Comparison of ENCODE assay signal across 9 mouse cellular contexts in genomic region chr2:90566773-90567528, GRCm38 (mm10). TPM values are rescaled to one million over a fixed set of nuclear protein-coding genes. Genes with fewer than 3 reads are reported as not detected.
DNase-seq lines count a peak whose midpoint lies in the region; ATAC-seq lines count a peak whose summit lies in the region.
"Had no signal": no experiment of that assay in that cellular context is flagged by ENCODE, and none has a peak within 500 bp of the region (broad histone marks: within the 10 kb centered on the region; RNA-seq: fewer than 3 reads in every experiment).

No protein-coding gene starts in this region.

- WGBS in hindbrain, embryonic 16.5 days: 77% methylated on average over 8 of the region's 8 CpGs

- H3K9ac ChIP-seq in hindbrain, embryonic 16.5 days (ENCODE audit: low read depth, low read length): no peak overlapping the region

- intact Hi-C loops in heart, postnatal 10 days (cut with DNase I): no loop called here

- peak; percentile 31 to 49 for DNase-seq in heart, postnatal 10 days
- no peak for DNase-seq in heart, adult 8-10 months (ENCODE audit: low spot score)
- peak; percentile 46 for DNase-seq in MEL-GATA-1-ER (ENCODE audit: extremely low read depth, low read depth)
- peak; percentile 82 for DNase-seq in cerebellum, adult 9-11 months
- peak; percentile 77 for DNase-seq in kidney, postnatal 14 days
- DNase-seq in urinary bladder, adult 18-20 months (ENCODE audit: low spot score in 2 of 2): no peak
- no peak for DNase-seq in thymus, postnatal 36 days

- H3K4me2 ChIP-seq in hindbrain, embryonic 16.5 days (ENCODE audit: low read length): no peak overlapping the region

- H3K4me1 ChIP-seq in hindbrain, embryonic 16.5 days (ENCODE audit: control insufficient read depth, insufficient read depth, low read depth, low read length): peaks cover 5% of the 10 kb centered on the region; the same call in 1 of the 2 replicates

- H3K27ac ChIP-seq in hindbrain, embryonic 16.5 days (ENCODE audit: low read depth, low read length): no peak overlapping the region
- H3K27ac ChIP-seq: limb, embryonic 10.5 days had no signal

- no peaks in the 10 kb centered on the region for H3K36me3 ChIP-seq in hindbrain, embryonic 16.5 days (ENCODE audit: control insufficient read depth, insufficient read depth, low read length)
- H3K36me3 ChIP-seq: limb, embryonic 10.5 days had no signal

- no peaks in the 10 kb centered on the region for H3K9me3 ChIP-seq in hindbrain, embryonic 16.5 days (ENCODE audit: control insufficient read depth, low read length)
- H3K9me3 ChIP-seq: limb, embryonic 10.5 days had no signal

- H3K4me3 ChIP-seq in hindbrain, embryonic 16.5 days (ENCODE audit: low read length): no peak overlapping the region
- H3K4me3 ChIP-seq: limb, embryonic 10.5 days had no signal

- no peak; the same call in 1 of the 2 replicates for ATAC-seq in hindbrain, embryonic 16.5 days

- H3K27me3 ChIP-seq in hindbrain, embryonic 16.5 days (replicated peaks; ENCODE audit: control insufficient read depth, insufficient read depth, low read length): no peaks in the 10 kb centered on the region

RNA-seq across cellular contexts. Expression of gene Ptprj, which starts 13.5 kb away (rescaled TPM):
- total RNA-seq in heart, postnatal 10 days (2021): 10 to 100 TPM in 1 of 2 experiments, 1 to 10 TPM in 1; 9.1 to 13.1 TPM
- 1 to 10 TPM; 6.0 to 7.3 (median 7.0) TPM for total RNA-seq in heart, adult 8-10 months (2022)
- polyA plus RNA-seq in hindbrain, embryonic 16.5 days (2015; fragmentation: Nextera tagmentation; extraction: Ambion mirVana): 6.0 and 6.8 TPM in 2 replicates

Comparison
In these comparisons a context has a peak if more than half of its experiments do, and no peak if none do; other contexts are left out.
1. DNase-seq: peak in heart, postnatal 10 days (2 of 2), MEL-GATA-1-ER (single experiment), cerebellum, adult 9-11 months (single experiment) and kidney, postnatal 14 days (single experiment); none in heart, adult 8-10 months (single experiment), urinary bladder, adult 18-20 months (0 of 2) and thymus, postnatal 36 days (0 of 2).